Mouse (Mus musculus): Measurements from ENCODE around the gene Hsd17b7.
"Not testable (repeated sequence)": the region's sequence is repeated elsewhere in the genome, so short reads cannot be mapped to it uniquely, and the experiment has no call there.

Hsd17b7 gene

DNA sequence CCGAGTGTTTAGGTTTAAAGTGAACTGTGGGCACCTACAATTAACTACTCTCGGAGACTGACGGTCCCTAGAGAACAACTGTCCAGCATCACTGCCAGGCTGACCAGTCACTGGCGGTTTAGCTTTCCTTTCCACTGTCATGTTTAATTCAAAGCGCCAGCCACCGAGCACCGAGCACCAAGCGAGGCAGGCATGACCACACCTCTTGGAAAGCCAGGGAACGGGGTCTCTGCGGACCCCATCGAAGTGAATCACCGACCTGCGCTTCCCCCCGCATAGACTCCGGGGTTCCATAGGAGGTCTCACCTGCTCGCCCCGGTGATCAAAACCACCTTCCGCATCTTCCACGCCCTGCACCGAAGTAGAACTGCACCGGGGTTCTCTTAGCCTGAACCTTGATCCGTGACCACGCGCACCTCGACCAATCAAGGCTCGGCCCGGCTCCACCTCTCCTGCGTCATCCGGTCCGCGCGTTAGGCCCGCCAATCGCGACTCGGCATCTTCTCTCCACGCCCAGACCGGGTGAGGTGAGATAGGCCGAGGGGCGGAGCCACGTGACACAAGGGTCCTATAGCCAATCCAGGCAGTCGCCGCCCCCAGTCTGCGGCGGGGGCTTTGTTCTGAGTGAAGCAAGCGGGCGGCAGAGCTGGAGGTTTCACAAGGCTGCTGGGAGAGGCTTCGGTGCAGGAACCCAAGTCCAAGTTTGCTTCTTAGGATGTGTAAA is at the start of gene Hsd17b7:
Gene Hsd17b7 (minus strand): TSS at position 450 of the 724 bp plus-strand sequence.
- DNase-seq = peak; percentile 97

DNA sequence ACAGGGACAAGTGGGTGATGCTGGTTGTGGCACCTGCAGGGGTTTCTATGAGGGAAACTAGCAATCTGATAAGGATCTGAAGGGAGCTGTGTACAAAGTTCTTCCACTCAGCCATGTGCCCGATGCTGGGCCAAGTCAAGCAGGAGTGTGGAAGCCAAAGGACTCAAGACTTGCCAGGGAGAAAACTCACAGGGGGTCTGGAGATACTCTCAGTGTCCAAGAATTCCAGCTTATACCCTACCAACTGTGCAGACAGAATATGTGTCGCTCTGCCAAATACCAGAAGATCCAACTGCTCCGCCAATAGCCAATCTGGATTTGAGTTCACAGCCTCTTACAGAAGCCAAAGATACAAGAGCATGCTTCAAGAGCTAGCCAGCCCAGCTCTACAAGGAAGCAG is 45.7 kb upstream of the Hsd17b7 start:
- DNase-seq = no peak

DNA sequence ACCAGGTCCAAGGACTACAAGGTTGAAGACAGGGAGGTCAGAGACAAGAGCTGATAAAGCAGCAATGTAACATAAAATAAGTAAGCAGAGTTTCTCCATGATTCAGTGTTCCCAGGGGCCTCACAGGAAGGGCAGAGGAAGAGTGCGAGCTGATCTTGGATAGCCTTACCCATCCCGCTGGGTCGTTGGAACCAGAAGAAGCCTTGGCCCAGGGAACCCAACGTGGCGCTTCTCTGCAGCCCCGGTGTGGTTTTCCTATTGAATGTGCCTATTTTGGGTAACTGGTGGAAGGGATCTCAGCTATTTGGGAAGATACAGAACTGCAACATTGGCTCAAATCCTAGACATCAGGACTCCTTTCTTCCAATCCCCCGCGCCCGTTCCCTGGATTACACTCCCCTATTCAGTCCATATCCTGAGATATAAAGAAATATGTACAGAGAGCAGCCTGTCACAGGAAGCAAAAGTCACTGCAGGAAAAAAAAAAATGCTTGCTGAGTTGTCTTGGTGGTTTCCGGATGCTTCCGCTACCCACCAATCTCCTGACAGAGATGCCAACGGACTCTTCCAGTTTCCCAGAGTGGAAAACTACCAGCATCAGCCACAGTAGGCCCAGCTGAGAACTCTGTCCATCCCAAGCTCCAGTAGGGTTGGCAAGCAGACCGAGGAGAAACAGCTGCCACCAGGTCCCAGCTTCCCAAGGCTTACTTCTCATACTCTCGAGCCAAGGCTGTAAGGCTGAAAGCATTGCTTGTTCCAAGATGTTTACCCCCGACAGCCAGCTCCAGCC is 41.9 kb upstream of the Hsd17b7 start:
- DNase-seq = no peak

GRCm38 (mm10) chr1:170009296-170009695 is 40.3 kb upstream of the Hsd17b7 start:
- DNase-seq = no peak

GRCm38 (mm10) chr1:170008432-170009220 is 39.6 kb upstream of the Hsd17b7 start:
- DNase-seq = no peak

GRCm38 (mm10) chr1:170006516-170006915 is 37.5 kb upstream of the Hsd17b7 start:
- no peak for DNase-seq

DNA sequence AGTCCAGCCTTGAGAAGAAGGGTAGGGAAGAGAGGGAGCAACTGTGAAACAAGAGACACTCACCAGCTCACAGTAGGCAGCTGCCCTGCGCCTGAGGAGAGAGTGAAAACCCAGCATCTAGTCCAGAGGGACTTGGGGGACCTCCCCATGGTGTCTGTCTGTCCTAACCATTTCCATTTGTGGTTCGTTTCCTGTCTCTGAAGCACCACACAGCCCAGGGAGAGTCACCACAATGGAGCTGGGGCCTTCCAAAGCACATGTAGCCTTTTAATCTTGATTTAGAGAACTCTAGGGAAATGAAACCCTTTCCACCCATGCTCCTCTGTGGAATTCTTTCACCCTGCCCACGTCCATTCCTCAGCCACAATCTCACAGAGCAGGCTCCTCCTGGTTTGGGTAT is 36.3 kb upstream of the Hsd17b7 start:
- DNase-seq = no peak

DNA sequence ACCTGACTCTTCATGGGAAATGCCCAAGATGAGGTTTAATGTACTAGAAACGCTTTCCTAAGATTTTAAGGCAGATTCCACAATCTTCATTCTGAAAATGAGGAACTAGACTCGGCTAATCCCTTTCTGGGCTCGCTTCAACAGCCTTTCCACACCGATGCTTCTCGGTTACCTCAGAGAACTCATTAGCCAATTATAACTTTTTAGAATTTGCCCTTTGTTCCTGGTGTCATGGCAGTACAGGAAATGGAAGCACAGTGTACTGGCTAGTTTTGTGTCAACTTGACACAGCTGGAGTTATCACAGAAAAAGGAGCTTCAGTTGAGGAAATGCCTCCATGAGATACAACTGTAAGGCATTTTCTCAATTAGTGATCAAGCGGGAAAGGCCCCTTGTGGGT is 24.9 kb upstream of the Hsd17b7 start:
- not testable (repeated sequence) for DNase-seq

DNA sequence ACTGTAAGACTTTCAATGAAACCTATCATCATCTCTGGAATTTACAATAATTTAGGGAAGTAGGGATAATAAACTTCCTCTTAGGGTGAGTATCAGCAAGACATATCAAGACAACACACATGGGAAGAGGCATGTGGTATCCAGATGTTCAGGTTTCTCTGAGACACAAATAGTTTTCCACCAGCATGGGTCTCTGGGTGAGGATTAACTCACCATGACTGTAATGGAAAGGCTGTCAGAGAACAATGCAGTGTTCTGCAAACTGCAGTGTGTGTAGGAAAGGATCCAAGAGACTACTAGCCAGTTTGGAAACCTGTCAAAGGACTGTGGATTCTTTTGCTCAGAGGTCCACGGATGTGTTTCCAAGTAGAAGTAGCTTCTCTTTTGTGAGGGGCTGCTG is 17.1 kb upstream of the Hsd17b7 start:
- no peak for DNase-seq

DNA sequence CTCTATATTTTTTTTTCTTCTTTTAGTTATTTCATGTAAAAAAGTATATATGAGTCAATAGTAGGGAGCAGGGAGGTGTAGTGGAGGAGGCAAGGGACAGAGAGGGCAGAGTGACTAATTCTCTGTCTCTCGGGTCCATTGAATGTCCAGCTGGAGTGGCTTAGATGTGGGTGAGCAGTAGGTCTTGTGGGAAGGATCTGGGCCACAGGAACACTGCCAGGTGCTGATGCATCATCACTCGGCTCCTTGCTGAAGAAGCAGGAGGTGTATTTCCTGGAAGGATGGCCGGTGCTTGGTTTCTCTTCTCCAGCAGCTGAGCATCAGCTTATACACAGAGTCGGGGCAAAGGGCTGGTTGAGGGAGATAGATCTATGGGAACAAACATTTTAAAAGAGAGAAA is 8.6 kb upstream of the Hsd17b7 start:
- no peak for DNase-seq

DNA sequence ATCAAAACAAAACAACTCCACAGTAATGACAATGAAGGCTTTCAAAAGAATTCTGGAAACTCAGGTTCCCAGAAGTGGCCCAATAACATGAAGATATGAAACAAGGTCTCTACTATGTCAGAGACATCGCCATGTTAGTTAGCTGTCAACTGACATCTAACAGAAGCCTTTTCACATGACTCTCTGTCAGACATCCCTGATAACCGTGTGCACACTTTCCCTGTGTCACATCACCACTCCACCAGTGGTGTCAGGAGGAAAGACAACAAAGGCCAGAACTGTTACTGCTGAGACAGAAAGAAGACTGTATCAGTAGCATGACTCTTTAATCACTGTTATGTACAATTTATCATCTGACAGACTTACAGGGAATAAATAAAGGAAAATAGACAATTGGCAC is 3.0 kb upstream of the Hsd17b7 start:
- DNase-seq = no peak

DNA sequence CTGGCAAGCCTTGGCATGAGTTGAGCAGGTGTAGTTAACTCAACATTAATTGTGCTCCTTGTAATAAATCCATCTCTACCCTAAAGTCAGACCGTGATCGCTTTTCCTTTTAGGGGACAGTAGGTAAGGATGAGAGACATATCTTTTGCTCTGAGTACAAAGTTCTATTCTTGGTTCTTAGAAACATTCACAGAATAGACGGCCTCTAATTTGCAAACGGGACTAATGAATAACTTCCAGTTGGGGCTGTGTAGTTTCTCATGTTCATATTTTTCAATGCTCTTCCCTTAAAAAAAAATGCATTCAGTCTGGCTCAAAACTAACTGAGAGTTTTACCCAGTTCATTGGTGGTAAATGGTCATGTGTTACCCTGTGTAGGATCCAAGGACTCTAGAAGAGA is 1.9 kb upstream of the Hsd17b7 start:
- no peak for DNase-seq

- DNase-seq = no peak
Measured at GRCm38 (mm10) chr1:169969516-169969886, 460 bp upstream of the Hsd17b7 start.

GRCm38 (mm10) chr1:169953106-169953505 is 15.9 kb downstream of the Hsd17b7 start:
- no peak for DNase-seq

DNA sequence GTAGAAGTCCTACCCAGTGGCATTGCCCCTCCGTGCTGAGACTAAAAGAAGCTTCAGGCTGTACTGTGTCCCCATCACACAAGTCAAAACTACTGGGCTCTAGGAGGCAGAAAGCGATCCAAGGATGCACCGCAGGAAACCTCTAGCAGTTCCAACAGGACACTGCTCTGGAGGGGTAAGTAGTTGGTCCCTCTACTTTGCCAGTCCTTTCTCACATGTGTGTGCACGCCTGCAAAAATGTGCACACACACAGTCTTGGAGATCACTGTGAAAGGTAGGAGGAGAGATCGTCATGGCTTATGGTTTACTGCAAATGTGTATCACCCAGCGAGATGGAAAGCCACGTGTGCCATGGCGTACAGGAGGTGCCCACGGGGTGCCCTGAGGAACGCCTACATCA is 16.4 kb downstream of the Hsd17b7 start:
- no peak for DNase-seq

GRCm38 (mm10) chr1:169951561-169951960 is 17.5 kb downstream of the Hsd17b7 start:
- DNase-seq = no peak

DNA sequence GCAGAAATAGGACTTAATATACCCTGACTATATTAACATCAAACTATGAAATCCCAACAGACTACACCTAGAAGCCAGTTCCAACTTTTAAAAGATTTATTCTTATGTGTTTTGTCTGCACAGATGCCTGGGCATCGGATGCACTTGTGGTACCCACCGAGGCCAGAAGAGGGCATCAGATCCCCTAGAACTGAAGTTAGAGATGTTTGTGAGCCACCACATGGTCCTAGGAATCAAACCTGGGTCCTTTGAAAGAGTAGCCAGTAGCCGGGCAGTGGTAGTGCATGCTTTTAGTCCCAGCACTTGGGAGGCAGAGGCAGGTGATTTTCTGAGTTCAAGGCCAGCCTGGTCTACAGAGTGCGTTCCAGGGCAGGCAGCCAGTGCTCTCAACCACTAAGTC is 18.4 kb downstream of the Hsd17b7 start:
- DNase-seq = peak; percentile 18

DNA sequence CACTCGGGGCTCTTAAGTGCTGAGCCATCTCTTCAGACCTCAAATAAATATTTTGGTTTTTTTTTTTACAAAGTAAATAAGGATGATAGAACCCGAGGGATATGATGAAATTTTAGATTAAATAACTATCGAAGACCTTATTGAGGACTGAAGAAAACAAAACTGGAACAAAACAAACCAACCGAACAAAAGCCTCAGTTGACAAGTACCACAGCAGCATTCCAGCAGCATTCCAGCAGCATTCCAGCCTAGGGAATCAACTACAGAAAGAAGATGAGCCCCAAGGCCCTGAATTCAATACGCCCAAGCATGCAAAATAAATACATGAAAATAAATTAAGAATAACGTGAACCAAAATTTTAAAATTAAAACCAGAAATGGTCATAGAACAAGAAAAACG is 19.1 kb downstream of the Hsd17b7 start:
- DNase-seq = no peak

DNA sequence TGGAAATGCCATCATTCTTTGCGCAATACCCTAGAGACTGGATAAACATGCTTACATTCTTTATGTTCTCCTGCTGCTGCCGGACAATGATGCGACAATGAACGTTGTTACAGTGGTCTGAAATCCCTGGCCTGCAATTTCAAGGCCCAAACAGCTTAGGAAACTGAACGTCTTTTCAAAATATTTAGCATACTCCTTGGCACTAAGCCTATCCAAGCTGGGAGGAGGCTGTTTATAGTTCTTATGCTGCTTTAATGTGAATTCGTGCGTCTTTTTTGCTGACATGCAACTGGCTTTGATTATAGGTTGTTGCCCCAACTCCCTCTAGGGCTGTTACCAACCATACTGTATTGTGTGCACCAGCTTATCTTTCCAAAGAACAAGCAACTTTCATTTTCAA is 20.2 kb downstream of the Hsd17b7 start:
- DNase-seq = no peak

GRCm38 (mm10) chr1:169948280-169948679 is 20.8 kb downstream of the Hsd17b7 start:
- no peak for DNase-seq

DNA sequence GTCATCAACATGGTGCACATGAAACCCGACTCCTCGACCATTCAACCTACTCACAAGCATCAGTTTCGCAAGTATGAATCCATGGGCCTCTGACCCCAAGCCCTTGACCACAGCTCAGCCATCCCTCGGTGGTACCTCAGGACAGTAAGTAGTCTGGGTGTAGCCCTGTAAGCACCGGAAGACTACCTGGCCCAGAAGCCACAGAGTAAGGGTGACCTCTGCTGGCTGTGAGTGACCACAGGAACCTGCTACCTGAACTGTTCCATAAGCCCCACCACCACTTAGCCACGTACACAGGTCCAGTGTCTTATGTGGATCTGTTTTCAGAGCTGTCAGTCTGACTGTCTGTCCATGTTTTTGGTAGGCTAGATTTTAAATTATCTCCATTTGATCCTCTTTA is 21.4 kb downstream of the Hsd17b7 start:
- no peak for DNase-seq

DNA sequence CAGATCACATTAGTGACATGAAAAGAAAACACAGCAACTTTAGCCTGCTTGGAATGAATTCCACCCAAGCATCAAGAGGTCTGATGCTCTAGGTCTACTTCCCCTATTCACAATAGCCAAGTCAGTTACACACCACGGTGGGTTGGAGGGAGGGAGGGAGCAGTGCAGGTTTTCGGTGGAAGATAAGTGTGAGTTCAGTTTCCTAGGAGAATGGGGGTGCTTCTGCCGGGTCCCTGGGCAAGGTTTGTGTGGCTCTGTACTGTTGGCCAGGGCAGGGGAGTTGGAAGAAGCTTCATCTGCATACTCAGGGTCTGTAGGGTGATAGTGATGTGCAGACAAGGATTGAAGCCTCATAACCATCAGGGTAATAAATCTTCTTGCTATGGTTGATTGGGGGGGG is 23.0 kb downstream of the Hsd17b7 start:
- DNase-seq = no peak

GRCm38 (mm10) chr1:169939345-169939744 is 29.7 kb downstream of the Hsd17b7 start:
- peak; percentile 20 for DNase-seq
